Mouse (Mus musculus): ENCODE data around the gene Bglap3.

DNA sequence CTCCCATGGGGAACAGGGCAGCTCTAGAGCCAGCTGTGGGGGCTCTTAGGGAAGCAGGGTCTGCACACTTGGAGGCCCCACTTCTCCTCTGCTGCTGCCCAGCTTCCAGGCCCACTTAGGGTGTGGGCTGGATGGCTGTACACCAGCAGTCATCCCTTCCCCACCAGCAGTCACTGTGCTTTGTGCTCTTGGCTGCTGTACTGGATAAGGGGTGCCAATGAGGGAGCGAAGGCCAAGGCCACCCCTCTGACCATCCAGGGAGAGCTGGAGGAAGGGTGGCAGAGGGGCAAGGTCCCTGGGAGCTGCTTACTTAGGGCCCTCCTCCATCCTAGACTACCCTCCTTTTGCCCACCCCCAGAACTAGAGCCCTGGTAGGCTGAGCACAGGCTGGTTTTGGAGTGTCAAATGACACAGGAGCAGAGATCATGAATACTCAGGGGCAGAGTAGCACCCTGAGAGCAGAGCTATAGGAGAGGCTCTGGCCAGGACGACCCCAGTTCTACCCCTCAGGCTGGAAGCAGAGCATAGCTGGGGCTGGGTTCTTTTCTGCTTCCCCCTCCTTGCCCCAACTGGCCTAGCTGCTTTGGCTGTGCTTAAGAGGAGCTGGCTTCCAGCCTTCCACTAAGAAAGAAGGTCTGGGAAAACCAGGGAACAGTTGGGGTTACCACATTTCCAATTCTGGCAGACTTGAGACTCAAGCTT lies 10.8 kb downstream of the Bglap3 start:
- TF ChIP-seq CTCF (IDR thresholded peaks at IDR 0.05; ENCODE audit: extremely low read depth, insufficient read depth, insufficient read length, insufficient replicate concordance) (no peak), POLR2A (IDR thresholded peaks at IDR 0.05; ENCODE audit: low read depth, low read length) (no peak)

Data from spleen, adult 2 months (tissue).